Mouse (Mus musculus) cerebellum, postnatal 10 days (tissue): ENCODE data around the gene Surf1.
"Not testable (repeated sequence)": the region's sequence is repeated elsewhere in the genome, so short reads cannot be mapped to it uniquely, and the experiment has no call there.

Source experiments
- DNase-seq, 2 experiments: peaks; one replicate each; pipeline ENCODE4 v3.0.0; 2021; ENCODE audit warnings: mixed read lengths in 2 of 2

The Surf1 gene

DNA sequence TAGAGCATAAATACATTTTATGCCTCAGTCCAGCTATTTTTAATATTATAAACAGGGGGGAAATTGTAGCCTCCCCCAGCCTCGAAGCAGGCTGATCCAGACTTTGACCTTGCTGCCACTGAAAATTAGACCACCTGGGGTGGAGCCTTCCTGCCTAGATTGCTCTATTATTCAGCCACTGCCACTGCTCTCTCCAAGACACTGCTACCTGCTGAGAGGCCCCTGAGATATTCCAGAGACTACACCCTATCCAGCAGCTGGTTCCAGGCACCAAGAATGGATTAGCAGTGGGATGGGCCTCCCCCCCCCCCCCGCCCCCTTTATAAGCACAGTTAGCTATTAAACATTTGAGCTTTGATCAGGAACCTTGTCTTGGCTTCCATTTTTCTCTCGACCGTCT is 30.2 kb downstream of the Surf1 start:
- DNase-seq: not testable (repeated sequence)

GRCm38 (mm10) chr2:26885541-26885940 is 30.8 kb downstream of the Surf1 start:
- DNase-seq: not testable (repeated sequence)

DNA sequence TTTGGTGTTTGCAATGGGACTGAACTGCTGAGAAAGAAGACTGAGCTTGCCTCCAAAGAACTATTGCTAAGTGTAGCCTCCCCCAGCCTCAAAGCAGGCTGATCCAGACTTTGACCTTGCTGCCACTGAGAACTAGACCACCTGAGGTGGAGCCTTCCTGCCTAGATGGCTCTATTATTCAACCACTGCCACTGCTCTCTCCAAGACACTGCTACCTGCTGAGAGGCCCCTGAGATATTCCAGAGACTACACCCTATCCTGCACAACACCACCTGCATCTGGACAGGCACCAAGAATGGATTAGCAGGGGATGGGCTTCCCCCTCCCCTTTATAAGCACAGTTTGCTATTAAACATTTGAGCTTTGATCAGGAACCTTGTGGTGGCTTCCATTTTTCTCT is 37.8 kb downstream of the Surf1 start:
- DNase-seq: no peak

- DNase-seq: no peak
These were observed 45.7 kb downstream of the Surf1 start for GRCm38 (mm10) chr2:26870666-26871065.

- DNase-seq: no peak
These were observed 51.5 kb downstream of the Surf1 start, which contains the start of gene Abo for GRCm38 (mm10) chr2:26864879-26865278. Abo (minus strand) TSS chr2:26864979.
